Mouse (Mus musculus): Measurements from ENCODE around the gene Olfr350. TPM values are rescaled to one million over a fixed set of nuclear protein-coding genes. Genes with fewer than 3 reads are reported as not detected.

Olfr350 gene
- total RNA-seq (2021): not detected

DNA sequence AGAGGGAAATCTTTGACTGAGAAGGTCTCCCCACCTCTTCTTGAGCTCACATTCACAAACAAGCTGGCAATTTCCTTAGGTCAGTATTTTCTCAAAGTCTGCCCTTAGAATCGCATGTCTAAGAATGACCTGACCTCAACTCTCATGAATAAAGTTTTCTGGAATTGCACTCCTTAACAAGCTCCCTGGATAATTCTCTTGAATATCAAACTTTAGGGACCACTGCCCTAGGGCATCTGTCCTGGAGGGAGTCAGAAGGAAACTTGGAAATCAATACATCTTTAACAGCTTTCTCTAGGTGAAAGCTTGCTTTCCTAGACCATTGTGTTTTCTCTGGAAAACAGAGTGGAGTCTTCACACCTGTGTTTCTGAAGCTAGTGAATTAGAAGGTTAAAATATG is at the start of gene Olfr350:
TSS of gene Olfr350 (plus strand) at position 301 of the 400 bp plus-strand sequence.
- no peak for DNase-seq

DNA sequence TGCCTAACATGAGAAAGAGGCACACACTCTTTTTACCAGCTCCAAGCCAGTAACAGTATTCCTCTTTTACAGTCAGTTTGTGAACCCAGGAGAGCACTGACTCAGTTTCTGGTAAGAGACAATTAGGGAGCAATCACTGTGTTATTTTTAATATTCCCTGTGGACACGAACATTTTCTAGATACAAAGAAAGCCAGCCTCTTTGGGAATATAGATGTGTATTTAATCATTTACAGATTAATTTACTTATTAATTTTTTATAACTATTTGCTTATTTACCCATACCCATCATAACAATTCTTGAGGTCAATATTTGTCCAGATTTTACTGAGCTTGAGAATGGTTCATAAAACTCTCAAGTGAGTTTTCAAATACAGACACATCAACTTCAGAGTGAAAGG is 29.2 kb upstream of the Olfr350 start, which contains the start of gene Olfr3:
TSS of gene Olfr3 (minus strand) at position 101 of the 400 bp plus-strand sequence.
- DNase-seq: no peak

- no peak for DNase-seq
These were observed 16.4 kb downstream of the Olfr350 start, which contains the start of gene Olfr351 for GRCm38 (mm10) chr2:36862560-36862959. Gene Olfr351 (minus strand): TSS chr2:36862660.

DNA sequence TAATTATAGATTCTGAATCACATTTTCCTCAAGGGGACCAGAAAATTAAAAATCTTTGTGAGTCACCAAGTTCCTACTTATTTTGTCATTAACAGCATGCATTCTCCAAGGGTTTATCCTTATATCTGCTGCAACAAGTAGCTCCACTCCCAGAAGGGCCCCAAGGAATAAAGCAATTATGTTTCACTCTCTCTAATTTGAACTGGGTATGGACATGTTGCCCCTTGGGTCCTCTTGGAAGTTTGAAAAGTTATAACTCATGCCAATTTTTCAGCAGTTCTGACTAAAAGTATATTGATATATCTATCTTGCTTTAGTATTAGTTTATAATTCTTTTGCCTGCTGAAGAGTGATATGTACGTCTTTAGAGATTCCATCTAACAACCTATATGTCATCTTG is 22.1 kb downstream of the Olfr350 start, which contains the start of gene Olfr352:
TSS of gene Olfr352 (plus strand) at position 301 of the 400 bp plus-strand sequence.
- DNase-seq: no peak

DNA sequence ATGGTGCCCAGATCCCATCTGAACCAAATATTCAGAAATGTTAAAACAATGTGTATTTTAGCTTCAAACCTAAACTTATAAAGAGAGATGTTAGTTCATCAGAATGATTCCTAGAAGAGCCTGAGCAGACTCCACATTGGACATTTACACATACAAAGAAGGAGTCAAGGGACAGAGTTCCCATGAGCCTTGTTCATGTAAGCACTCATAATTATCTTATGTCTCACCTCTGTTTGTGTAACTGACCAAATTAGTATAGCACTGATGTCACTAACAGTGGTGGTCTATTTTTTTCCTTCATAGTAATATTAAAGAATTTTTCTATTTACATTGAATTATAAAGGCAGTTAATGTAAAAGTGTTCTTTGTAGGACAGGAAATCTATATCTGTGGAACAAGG is 46.7 kb downstream of the Olfr350 start, which contains the start of gene Olfr353:
TSS of gene Olfr353 (minus strand) at position 101 of the 400 bp plus-strand sequence.
- DNase-seq: no peak

DNA sequence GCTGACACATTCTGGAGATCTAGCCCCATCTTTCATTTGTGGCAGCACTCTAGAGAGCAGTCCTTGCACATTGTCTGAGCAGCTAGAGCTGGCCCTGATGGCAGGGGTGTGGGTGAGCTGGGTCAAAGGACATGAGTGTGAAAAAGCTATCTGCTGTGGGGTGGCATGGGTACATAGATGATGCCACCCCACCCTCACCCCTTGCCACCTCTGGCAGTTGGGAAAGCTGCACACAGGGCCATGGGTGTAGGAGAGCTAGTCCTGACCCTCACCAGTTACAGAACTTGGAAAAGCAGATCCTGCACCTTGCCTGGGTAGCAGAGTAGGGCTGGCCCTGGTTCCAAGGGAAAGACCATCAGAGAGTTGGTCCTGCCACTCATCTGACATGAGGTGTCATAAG is 51.0 kb downstream of the Olfr350 start:
- no peak for DNase-seq

Other genes starting within 250 kb of the Olfr350 start
- gene Olfr345, start 206.3 kb upstream of the Olfr350 start, total RNA-seq (2021): not detected
- not detected for gene Olfr346, start 160.5 kb upstream of the Olfr350 start, total RNA-seq (2021)
- gene Olfr347, start 114.4 kb upstream of the Olfr350 start, total RNA-seq (2021): not detected
- not detected for gene Olfr348, start 62.0 kb upstream of the Olfr350 start, total RNA-seq (2021)
- gene Olfr50, start 55.8 kb upstream of the Olfr350 start, total RNA-seq (2021): not detected
- not detected for gene Olfr3, start 29.3 kb upstream of the Olfr350 start, total RNA-seq (2021)
- not detected for gene Olfr351, start 16.4 kb downstream of the Olfr350 start, total RNA-seq (2021)
- gene Olfr352, start 22.1 kb downstream of the Olfr350 start, total RNA-seq (2021): not detected
- not detected for gene Olfr353, start 46.6 kb downstream of the Olfr350 start, total RNA-seq (2021)
- not detected for gene Olfr354, start 59.4 kb downstream of the Olfr350 start, total RNA-seq (2021)
- not detected for gene Olfr355, start 82.6 kb downstream of the Olfr350 start, total RNA-seq (2021)
- not detected for gene Olfr356, start 90.8 kb downstream of the Olfr350 start, total RNA-seq (2021)
- not detected for gene Olfr357, start 147.5 kb downstream of the Olfr350 start, total RNA-seq (2021)
- not detected for gene Olfr358, start 163.0 kb downstream of the Olfr350 start, total RNA-seq (2021)
- gene Olfr360, start 219.4 kb downstream of the Olfr350 start, total RNA-seq (2021): not detected
- gene Olfr361, start 243.0 kb downstream of the Olfr350 start, total RNA-seq (2021): not detected